Mouse (Mus musculus) thymus, adult 2 months (tissue): ENCODE measurements around the gene Sec22b.

ENCODE experiments used
- CTCF ChIP-seq: fragments of 200-500 bp; IDR thresholded peaks from 2 replicates; pipeline ENCODE4 v1.5.1; 2012; ENCODE audit warnings: mild to moderate bottlenecking, control low read depth, low read length, moderate library complexity, borderline replicate concordance; ENCODE audit not compliant: control insufficient read depth, poor library complexity, insufficient read depth; ENCODE audit errors: extremely low read depth
- POLR2A ChIP-seq: fragments of 200-500 bp; IDR thresholded peaks from 2 replicates; pipeline ENCODE4 v1.6.1; 2012; ENCODE audit warnings: mild to moderate bottlenecking, low read length, control low read depth, moderate library complexity; ENCODE audit not compliant: control insufficient read depth, poor library complexity, insufficient read depth; ENCODE audit errors: extremely low read depth

DNA sequence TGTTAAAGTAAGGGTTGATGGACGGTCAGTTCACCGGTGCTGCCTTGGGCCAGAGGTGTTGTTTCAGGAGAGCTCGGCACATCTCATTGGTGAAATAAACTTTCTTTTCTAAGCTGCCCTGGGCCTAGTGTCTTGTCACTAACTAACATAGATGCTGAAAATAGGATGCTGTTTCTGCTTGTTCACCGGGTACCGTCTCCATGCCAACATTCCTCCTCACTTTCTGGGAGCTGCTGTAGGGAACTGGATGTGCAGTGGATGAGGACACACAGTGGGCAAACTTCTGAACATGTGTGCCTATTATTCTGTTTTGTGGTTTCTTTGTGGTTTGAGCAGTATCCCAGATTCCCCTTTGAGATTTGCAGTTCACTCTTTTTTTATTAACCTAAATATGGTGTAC, 19.4 kb upstream of the Sec22b start:
- TF ChIP-seq POLR2A (no peak), CTCF (no peak)
